24 mouse cellular contexts compared by ENCODE assay signal in genomic region chr1:191035649-191036048, GRCm38 (mm10). TPM values are rescaled to one million over a fixed set of nuclear protein-coding genes. Genes with fewer than 3 reads are reported as not detected.
DNase-seq lines count a peak whose midpoint lies in the region; ATAC-seq and TF ChIP-seq lines count a peak whose summit lies in the region.
"Had no signal": no experiment of that assay in that cellular context is flagged by ENCODE, and none has a peak within 500 bp of the region (broad histone marks: within the 10 kb centered on the region; RNA-seq: fewer than 3 reads in every experiment).

No protein-coding gene starts in this region.

- no peak overlapping the region for H3K9ac ChIP-seq in hindbrain, embryonic 11.5 days (ENCODE audit: low read depth, low read length)
- H3K9ac ChIP-seq in hindbrain, embryonic 14.5 days, result no peak overlapping the region
- no peak overlapping the region for H3K9ac ChIP-seq in ES-E14 (ENCODE audit: insufficient read depth, low read depth, low read length, poor library complexity, severe bottlenecking)
- H3K9ac ChIP-seq: kidney, embryonic 15.5 days had no signal

- H3K4me3 ChIP-seq in hindbrain, embryonic 11.5 days (ENCODE audit: low read depth, low read length), result no peak overlapping the region
- no peak overlapping the region for H3K4me3 ChIP-seq in hindbrain, embryonic 14.5 days (replicated peaks; ENCODE audit: low read length)
- no peak overlapping the region for H3K4me3 ChIP-seq in ES-E14 (ENCODE audit: insufficient read depth in 1 of 2, low read depth in 1 of 2, low read length in 2 of 2, poor library complexity in 1 of 2, severe bottlenecking in 1 of 2)
- H3K4me3 ChIP-seq: kidney, embryonic 15.5 days had no signal

- H3K27me3 ChIP-seq in hindbrain, embryonic 11.5 days (ENCODE audit: control insufficient read depth, insufficient read depth, low read length), result no peaks in the 10 kb centered on the region
- 0 out of 2 replicates have a peak, but pooled peaks cover 4% of the 10 kb centered on the region for H3K27me3 ChIP-seq in hindbrain, embryonic 14.5 days (ENCODE audit: control insufficient read depth, insufficient read depth, low read length)
- H3K27me3 ChIP-seq: kidney, embryonic 15.5 days had no signal

- no peaks in the 10 kb centered on the region for H3K9me3 ChIP-seq in hindbrain, embryonic 11.5 days (ENCODE audit: control insufficient read depth, low read length)
- H3K9me3 ChIP-seq in hindbrain, embryonic 14.5 days (ENCODE audit: control insufficient read depth, low read length), result no peaks in the 10 kb centered on the region
- H3K9me3 ChIP-seq in ES-E14 (ENCODE audit: control insufficient read depth, insufficient read depth, low read depth, low read length), result no peaks in the 10 kb centered on the region
- H3K9me3 ChIP-seq: kidney, embryonic 15.5 days had no signal

- H3K36me3 ChIP-seq in hindbrain, embryonic 11.5 days (ENCODE audit: control insufficient read depth, insufficient read depth, low read length), result no peaks in the 10 kb centered on the region
- H3K36me3 ChIP-seq in hindbrain, embryonic 14.5 days (replicated peaks; ENCODE audit: control insufficient read depth, insufficient read depth), result no peaks in the 10 kb centered on the region
- no peaks in the 10 kb centered on the region for H3K36me3 ChIP-seq in ES-E14 (ENCODE audit: control insufficient read depth, insufficient read depth, low read length, poor library complexity, severe bottlenecking)
- H3K36me3 ChIP-seq: kidney, embryonic 15.5 days had no signal

- no peak for TF ChIP-seq CTCF in brain, embryonic 14.5 days (IDR thresholded peaks at IDR 0.05; ENCODE audit: borderline replicate concordance, extremely low read depth, insufficient read depth, insufficient read length)

- H3K27ac ChIP-seq in hindbrain, embryonic 11.5 days (ENCODE audit: low read depth, low read length), result no peak overlapping the region
- no peak overlapping the region for H3K27ac ChIP-seq in hindbrain, embryonic 14.5 days
- H3K27ac ChIP-seq in ES-E14 (ENCODE audit: insufficient read depth, low read depth, low read length, poor library complexity, severe bottlenecking), result no peak overlapping the region
- H3K27ac ChIP-seq: kidney, embryonic 15.5 days had no signal

- DNase-seq in hindbrain, embryonic 11.5 days (ENCODE audit: low spot score), result peak; percentile 13
- no peak for DNase-seq in hindbrain, embryonic 14.5 days (ENCODE audit: low spot score)
- DNase-seq in 3134 (ENCODE audit: extremely low read depth, insufficient read length, low spot score) (peak; percentile 30), ES-E14 (ENCODE audit: low read depth, low spot score) (no peak)
- peak; percentile 57 for DNase-seq in brain, embryonic 14.5 days (ENCODE audit: low read depth)
- DNase-seq in ovary, postnatal 36 days (ENCODE audit: low spot score), result no peak
- DNase-seq in lung, postnatal 4 days, result no peak
- DNase-seq in lung, postnatal 14 days, result no peak
- DNase-seq: cerebellum, adult 11-12 months; heart, postnatal 14 days; thymus, postnatal 14 days had no signal

- no peaks in the 10 kb centered on the region for H3K4me1 ChIP-seq in hindbrain, embryonic 11.5 days (replicated peaks; ENCODE audit: control insufficient read depth, insufficient read depth, low read length)
- no peaks in the 10 kb centered on the region for H3K4me1 ChIP-seq in hindbrain, embryonic 14.5 days (replicated peaks; ENCODE audit: control insufficient read depth, insufficient read depth, low read length)
- H3K4me1 ChIP-seq in ES-E14 (ENCODE audit: control insufficient read depth in 2 of 2, insufficient read depth in 2 of 2, low read length in 2 of 2, poor library complexity in 1 of 2), result peaks cover 0 to 3% of the 10 kb centered on the region in 2 experiments; a peak in 1 of 4 replicates
- H3K4me1 ChIP-seq: kidney, embryonic 15.5 days had no signal

- ATAC-seq in hindbrain, embryonic 11.5 days (ENCODE audit: low FRiP score), result no peak
- no peak for ATAC-seq in hindbrain, embryonic 14.5 days (ENCODE audit: low FRiP score)
- ATAC-seq: activated CD4-positive, CD25-positive, alpha-beta regulatory T cell, adult 4 months had no signal

- WGBS in hindbrain, embryonic 11.5 days, result 38% methylated on average over 4 of the region's 4 CpGs
- 25% methylated on average over 4 of the region's 4 CpGs for WGBS in hindbrain, embryonic 14.5 days

- in situ Hi-C loops in ES-E14 (cut with MboI; ENCODE audit: low sequenced_read_pairs in 2 of 2, unreplicated experiment in 2 of 2), result no loop called here

- no peak overlapping the region for H3K4me2 ChIP-seq in hindbrain, embryonic 11.5 days (replicated peaks; ENCODE audit: low read depth, low read length)
- no peak overlapping the region for H3K4me2 ChIP-seq in hindbrain, embryonic 14.5 days (replicated peaks)
- H3K4me2 ChIP-seq: kidney, embryonic 15.5 days; liver, embryonic 11.5 days had no signal

- no peak for TF ChIP-seq POLR2A in brain, embryonic 14.5 days (IDR thresholded peaks at IDR 0.05; ENCODE audit: borderline replicate concordance, extremely low read depth, insufficient read depth, insufficient read length, poor library complexity, severe bottlenecking)

TF ChIP-seq in ES-E14, 5 proteins besides CTCF, POLR2A, EP300 and RAD21:
- TF ChIP-seq ZC3H11A (IDR thresholded peaks at IDR 0.05; ENCODE audit: borderline replicate concordance, low read depth, low read length), result no peak
- no peak for TF ChIP-seq HCFC1 (IDR thresholded peaks at IDR 0.05; ENCODE audit: borderline replicate concordance, insufficient read depth, low read length)
- no peak for TF ChIP-seq CHD2 (IDR thresholded peaks at IDR 0.05; ENCODE audit: low read depth, low read length)
- no peak for TF ChIP-seq ZNF384 (IDR thresholded peaks at IDR 0.05; ENCODE audit: low read depth, low read length)
- TF ChIP-seq MAFK (IDR thresholded peaks at IDR 0.05; ENCODE audit: insufficient read depth, low read depth, low read length), result peak; percentile 88

RNA-seq across cellular contexts. Expression of gene Spata45, which starts 0.8 kb away (rescaled TPM):
- polyA plus RNA-seq in hindbrain, embryonic 11.5 days (2014; fragmentation: Nextera tagmentation; extraction: Ambion mirVana), result not detected in 2 replicates
- not detected in 2 replicates for polyA plus RNA-seq in hindbrain, embryonic 14.5 days (2014; fragmentation: Nextera tagmentation; extraction: Ambion mirVana)
- total RNA-seq in ES-E14 (2012; rRNA removed), result 4.1 and 4.6 TPM in 2 replicates
- not detected in 2 replicates for polyA plus RNA-seq in brain, embryonic 14.5 days (2012; rRNA removed)
- total RNA-seq: adrenal gland, postnatal 4 days; gastrocnemius, adult 18-20 months; heart, adult 8-10 months; heart, postnatal 14 days; layer of hippocampus, adult 8-10 months; left cerebral cortex, postnatal 14 days had no signal
- polyA plus RNA-seq: activated CD4-positive, CD25-positive, alpha-beta regulatory T cell, adult 4 months; embryonic facial prominence, embryonic 11.5 days; forebrain, embryonic 11.5 days; intestine, embryonic 14.5 days; kidney, embryonic 15.5 days; liver, embryonic 11.5 days; lung, embryonic 16.5 days; neural tube, embryonic 14.5 days had no signal

RNA-seq across cellular contexts. Expression of gene Flvcr1, which starts 9.7 kb away (rescaled TPM):
- 9.5 and 9.6 TPM in 2 replicates for polyA plus RNA-seq in hindbrain, embryonic 11.5 days (2014; fragmentation: Nextera tagmentation; extraction: Ambion mirVana)
- polyA plus RNA-seq in hindbrain, embryonic 14.5 days (2014; fragmentation: Nextera tagmentation; extraction: Ambion mirVana), result 10.3 and 11.6 TPM in 2 replicates
- 20.5 and 23.5 TPM in 2 replicates for total RNA-seq in ES-E14 (2012; rRNA removed)
- 24.6 and 25.0 TPM in 2 replicates for polyA plus RNA-seq in brain, embryonic 14.5 days (2012; rRNA removed)

RNA-seq across cellular contexts. Expression of gene Tatdn3, which starts 27.1 kb away (rescaled TPM):
- polyA plus RNA-seq in hindbrain, embryonic 11.5 days (2014; fragmentation: Nextera tagmentation; extraction: Ambion mirVana), result 10.4 and 12.7 TPM in 2 replicates
- 13.1 and 14.9 TPM in 2 replicates for polyA plus RNA-seq in hindbrain, embryonic 14.5 days (2014; fragmentation: Nextera tagmentation; extraction: Ambion mirVana)
- 11.8 TPM in 2 replicates for total RNA-seq in ES-E14 (2012; rRNA removed)
- polyA plus RNA-seq in brain, embryonic 14.5 days (2012; rRNA removed), result 23.8 and 25.3 TPM in 2 replicates

RNA-seq across cellular contexts. Expression of gene Nsl1, which starts 27.2 kb away (rescaled TPM):
- 17.9 and 20.4 TPM in 2 replicates for polyA plus RNA-seq in hindbrain, embryonic 11.5 days (2014; fragmentation: Nextera tagmentation; extraction: Ambion mirVana)
- polyA plus RNA-seq in hindbrain, embryonic 14.5 days (2014; fragmentation: Nextera tagmentation; extraction: Ambion mirVana), result 3.6 and 5.0 TPM in 2 replicates
- total RNA-seq in ES-E14 (2012; rRNA removed), result 24.3 and 26.1 TPM in 2 replicates
- 6.0 and 7.8 TPM in 2 replicates for polyA plus RNA-seq in brain, embryonic 14.5 days (2012; rRNA removed)

RNA-seq across cellular contexts. Expression of gene Vash2, which starts 56.6 kb away (rescaled TPM):
- polyA plus RNA-seq in hindbrain, embryonic 11.5 days (2014; fragmentation: Nextera tagmentation; extraction: Ambion mirVana), result 61.0 and 69.7 TPM in 2 replicates
- 102 and 109 TPM in 2 replicates for polyA plus RNA-seq in hindbrain, embryonic 14.5 days (2014; fragmentation: Nextera tagmentation; extraction: Ambion mirVana)
- total RNA-seq in ES-E14 (2012; rRNA removed), result 2.2 and 2.6 TPM in 2 replicates
- 48.1 and 66.0 TPM in 2 replicates for polyA plus RNA-seq in brain, embryonic 14.5 days (2012; rRNA removed)

Comparison
In these comparisons a context has a peak if more than half of its experiments do, and no peak if none do; other contexts are left out.
1. DNase-seq: peak in hindbrain, embryonic 11.5 days (single experiment), 3134 (single experiment) and brain, embryonic 14.5 days (single experiment); none in hindbrain, embryonic 14.5 days (single experiment), ES-E14 (single experiment), ovary, postnatal 36 days (single experiment), lung, postnatal 4 days (0 of 2) and lung, postnatal 14 days (single experiment).